Mouse (Mus musculus) brain, adult 2 months (tissue): ENCODE data around the gene Ccz1.

Experiments
- DNase-seq: peaks from one replicate; pipeline ENCODE4 v3.0.0; 2011; ENCODE audit warnings: low read depth, low spot score

The Ccz1 gene

DNA sequence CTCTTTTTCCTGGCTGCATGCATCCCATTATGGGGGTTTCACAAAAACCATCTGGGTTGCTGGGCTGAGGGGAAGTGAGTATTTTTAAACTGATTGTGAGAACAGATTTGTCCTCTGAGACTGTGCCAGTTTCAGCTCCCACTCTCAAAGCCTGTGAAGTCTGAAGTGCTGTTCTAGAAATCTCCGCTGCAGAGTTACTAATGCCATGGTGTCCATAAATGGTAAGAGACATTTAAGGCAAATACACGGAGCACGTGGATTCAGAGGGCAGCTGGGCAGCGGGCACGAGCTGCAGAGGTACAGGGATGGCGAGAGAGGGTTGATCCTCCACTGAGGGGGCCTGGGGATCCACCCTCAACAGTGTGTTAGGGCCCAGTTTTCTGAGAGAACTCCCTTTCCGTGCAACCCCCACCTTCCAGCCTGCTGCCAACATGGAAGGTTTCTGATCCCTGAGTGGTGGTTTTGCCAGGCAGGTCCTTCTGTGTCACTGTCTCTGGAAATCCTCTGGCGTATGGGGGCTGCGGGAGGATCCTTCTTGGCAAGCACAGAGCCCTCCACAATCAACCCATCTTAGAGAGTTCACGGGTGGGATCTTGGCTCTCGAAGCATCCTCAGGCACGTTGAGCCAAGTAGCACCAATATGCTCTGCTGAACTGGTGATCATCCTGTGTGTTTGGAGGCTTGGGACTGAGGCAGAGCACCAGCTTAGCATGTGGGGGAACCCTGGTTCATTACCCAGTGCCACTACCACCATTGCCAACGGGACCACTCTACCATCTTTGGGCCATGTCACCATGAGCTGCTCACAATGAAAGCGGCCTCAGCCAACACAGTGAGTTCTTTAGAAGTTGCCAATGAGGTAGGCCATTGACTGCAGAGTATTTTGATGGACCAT lies 71.2 kb downstream of the Ccz1 start:
- DNase-seq, result peak; percentile 95

DNA sequence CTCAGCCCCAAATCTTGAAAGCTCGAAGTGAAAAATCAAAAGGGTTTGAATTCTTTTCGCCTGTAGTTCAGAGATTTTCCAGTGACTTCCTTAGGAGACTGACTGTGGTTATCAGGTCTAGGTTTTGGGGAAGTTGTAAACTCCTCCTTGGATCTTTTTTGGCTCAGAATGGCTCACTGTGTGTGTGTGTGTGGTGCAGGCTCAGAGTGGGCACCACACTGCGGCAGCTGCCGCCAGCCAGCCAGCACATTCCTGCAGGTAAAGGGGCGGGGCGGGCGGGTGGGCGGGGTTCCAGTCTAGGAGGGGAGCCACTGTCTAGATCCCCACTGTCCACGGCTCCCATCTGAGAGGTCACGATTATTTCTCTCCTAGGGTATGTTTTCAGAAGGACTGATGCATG lies 73.1 kb downstream of the Ccz1 start:
- peak; percentile 58 for DNase-seq
